Mouse (Mus musculus): ENCODE measurements around the gene Acer2.

- TF ChIP-seq CTCF (IDR thresholded peaks at IDR 0.05; ENCODE audit: borderline replicate concordance, extremely low read depth, insufficient read depth, insufficient read length) (no peak), POLR2A (IDR thresholded peaks at IDR 0.05; ENCODE audit: borderline replicate concordance, extremely low read depth, insufficient read depth, insufficient read length, poor library complexity, severe bottlenecking) (no peak)
These were observed 2.2 kb upstream of the Acer2 start for GRCm38 (mm10) chr4:86871988-86872387.
